Mouse (Mus musculus): ENCODE data around the gene Tmem45b.
A peak's percentile ranks its signal among the peaks of the same experiment; 100 is the strongest.

The Tmem45b gene

DNA sequence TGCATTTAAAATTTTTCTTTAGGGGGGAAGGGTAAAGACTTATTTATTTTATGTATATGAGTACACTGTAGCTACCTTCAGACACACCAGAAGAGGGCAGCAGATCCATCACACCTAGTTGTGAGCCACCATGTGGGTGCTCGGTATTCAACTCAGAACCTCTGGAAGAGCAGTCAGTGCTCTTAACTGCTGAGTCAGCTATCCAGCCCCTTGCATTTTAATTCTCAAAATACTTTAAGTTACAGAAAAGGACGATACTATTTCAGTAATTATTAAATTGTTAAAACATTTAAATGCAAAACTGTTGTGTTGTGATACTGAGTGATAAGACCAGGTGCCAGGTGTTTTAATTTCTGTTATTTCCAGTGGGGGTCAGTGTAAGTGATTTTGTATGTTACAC lies 60.0 kb downstream of the Tmem45b start:
- DNase-seq (ENCODE audit: low spot score in 2 of 2) = no peak

DNA sequence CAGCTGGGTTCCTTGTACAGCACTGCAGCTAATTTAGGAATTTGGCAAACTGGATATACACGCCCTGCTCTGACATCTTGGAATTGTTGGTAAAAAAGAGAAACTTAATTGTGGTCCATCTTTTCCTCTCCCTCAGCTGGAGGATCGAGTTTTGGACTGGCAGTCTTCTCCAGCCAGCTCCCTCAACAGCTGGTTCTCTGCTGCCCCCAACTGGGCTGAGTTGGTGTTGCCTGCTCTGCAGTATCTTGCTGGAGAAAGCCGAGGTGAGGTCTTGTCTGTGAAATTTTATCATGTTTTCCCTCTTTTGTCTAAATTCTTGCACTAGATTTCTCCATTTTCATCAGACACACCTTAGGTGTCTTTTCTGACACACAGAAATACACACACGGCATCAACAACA lies 63.8 kb downstream of the Tmem45b start:
- peak; percentile 52 to 63 for DNase-seq (ENCODE audit: low spot score in 2 of 2)

DNA sequence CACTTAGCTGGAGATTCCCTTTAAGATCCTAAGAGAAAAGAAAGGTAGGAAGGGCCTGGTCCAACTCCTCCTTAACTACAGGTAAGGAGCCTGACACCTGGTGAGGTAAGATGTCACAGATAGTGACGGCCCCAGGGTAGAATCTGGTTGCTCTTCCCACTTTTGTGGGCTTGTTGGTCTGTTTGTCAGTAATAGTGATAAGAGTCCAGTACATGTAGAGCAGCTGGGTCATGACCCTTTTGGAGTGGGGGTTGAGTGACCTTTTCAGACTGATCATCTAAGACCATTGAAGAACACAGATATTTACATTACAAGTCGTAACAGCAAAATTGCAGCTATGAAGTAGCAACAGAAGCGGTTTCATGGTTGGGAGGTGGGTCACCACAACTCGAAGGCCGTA lies 77.1 kb downstream of the Tmem45b start:
- no peak for DNase-seq (ENCODE audit: low spot score in 2 of 2)

DNA sequence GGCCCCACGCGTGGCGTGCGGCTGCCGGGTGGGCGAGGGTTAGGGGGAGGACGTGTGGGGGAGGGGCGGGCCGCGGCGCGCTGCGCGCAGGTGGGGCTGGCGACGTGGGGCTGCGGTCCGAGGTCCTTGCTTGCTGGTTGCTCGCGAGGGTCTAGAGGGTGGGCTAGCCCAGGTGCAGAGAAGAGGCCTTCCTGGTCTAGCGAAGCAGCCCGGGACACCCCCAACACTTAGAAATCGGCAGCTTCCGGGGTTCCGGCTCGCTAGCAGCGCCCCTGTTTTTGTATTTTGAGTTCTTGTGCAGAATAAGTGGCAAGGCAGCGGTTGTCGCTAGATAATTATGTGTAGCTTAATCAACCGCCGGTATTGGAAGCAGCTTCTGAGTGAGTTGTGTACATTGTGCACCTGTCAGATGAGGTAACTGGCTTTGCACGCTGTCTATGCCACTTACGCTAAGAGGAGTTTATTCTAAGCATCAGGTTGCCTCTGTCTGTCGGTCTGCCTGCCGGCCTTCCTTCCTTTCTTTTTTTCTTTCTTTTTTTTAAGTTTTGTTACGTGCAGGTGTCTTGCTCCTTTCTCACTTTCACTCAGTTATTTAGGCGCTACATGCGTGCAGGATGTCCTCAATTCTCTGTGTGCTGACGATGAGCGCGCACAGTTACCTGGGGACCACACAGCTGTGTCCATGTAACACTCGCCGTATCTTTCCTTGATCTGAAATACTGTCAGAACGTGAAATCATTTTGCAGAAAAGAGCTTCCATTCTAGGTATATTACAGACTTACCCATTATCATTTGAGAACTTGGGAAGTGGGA lies 77.7 kb downstream of the Tmem45b start:
- peak in 1 of 2 experiments; percentile 14 for DNase-seq (ENCODE audit: low spot score in 2 of 2)

DNA sequence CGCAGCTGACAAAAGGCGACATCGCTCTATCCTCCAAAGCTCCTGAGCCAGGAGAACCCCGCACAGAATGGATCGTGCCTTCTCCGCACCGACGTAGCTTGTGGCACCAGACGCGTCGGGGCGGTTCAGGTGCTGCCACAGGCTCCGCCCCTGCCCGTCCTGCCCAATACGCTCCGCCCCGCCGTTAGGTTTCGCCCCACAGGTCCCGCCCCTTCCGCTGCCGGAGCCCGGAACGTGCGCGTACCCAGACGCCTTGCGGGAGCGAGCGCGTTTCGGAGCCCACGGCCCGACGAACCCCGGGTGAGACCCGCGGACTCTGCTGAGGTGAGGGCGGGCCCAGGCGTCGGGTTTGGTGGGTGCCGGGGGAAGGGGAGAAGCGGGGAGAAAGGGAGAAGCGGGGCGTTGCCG lies 78.3 kb downstream of the Tmem45b start, which contains the start of gene Nfrkb:
Gene Nfrkb (plus strand): TSS at position 246 of the 408 bp plus-strand sequence.
- peak; percentile 77 to 88 for DNase-seq (ENCODE audit: low spot score in 2 of 2)

DNA sequence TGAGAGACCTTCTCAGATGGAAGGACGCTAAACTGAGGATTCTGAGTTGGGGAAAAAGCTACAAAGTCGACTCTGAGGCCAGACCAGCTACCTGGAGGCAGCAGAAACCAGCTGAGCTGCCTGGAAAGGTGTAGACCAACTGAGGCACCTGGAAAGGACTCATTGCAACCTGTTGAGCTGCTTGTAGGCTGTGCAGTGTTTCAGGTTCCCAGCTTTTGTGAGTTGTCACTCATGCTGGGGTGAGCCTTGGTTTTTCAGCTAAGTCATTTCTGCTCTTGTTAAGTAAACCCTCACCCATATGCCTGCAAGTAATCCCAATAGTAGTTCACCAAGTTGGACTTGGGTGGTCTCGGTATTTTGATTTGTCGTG lies 78.8 kb downstream of the Tmem45b start:
- DNase-seq (ENCODE audit: low spot score in 2 of 2) = no peak

DNA sequence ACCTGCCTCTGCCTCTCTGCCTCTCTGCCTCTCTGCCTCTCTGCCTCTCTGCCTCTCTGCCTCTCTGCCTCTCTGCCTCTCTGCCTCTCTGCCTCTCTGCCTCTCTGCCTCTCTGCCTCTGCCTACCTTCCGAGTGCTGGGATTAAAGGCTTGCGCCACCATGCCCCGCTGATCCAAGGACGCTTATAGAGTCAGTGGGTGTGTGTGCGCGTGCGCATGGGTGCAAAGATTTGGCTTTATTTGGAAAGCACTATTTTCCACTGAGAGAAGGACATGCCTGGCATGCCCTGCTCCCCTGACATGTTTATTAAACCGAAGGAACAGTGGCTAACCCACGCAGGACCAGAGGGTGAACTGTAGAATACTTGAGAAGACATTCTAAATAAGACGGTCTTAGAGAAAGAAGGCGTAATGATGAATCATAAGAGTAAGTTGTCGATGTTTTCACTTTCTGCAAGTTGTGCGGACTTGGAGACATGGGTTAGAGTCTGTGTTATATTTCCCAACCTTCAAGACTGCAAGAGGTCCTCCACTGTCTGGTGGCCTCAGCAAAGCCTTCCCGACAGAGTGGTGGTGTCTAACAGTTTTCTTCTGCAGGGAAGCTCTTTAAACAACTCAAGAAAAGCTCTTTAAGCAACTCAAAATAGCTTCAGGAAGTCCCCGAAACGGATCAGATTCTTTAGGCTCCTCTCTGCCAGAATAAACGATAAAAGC lies 79.3 kb downstream of the Tmem45b start:
- no peak for DNase-seq (ENCODE audit: low spot score in 2 of 2)

DNA sequence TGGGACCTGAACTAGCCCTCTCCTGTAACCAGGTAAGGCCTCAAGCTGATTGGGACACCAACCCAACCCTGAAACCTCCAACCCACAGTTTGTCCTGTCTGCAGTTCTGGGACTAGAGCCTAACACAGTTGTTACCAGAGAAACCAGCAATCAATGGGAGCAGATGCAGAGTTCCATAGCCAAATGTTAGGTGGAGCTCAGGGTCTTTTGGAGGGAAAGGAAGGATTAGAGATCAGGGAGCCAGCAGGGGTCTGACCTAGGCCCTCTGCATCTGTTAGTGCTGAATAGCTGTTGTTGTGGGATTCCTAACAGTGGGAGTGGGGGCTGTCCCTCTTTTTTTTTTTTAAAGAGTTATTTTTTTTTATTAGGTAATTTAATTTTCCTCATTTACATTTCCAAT lies 87.6 kb downstream of the Tmem45b start:
- DNase-seq (ENCODE audit: low spot score in 2 of 2) = no peak

All from frontal cortex, postnatal 25 days (tissue).